Mouse (Mus musculus): ENCODE measurements at regions not wholly inside any gene's neighbourhood (a gene's known extent, or its start where the extent isn't known, plus 50 kb on each side); places are given as distances from the start of the nearest gene placed in this dataset.
A peak's percentile ranks its signal among the peaks of the same experiment; 100 is the strongest.

GRCm38 (mm10) chr3:107826241-107826760, 50.7 kb upstream of the Eps8l3 start:
- no peak for ATAC-seq (replicated peaks; ENCODE audit: low read depth, poor library complexity, severe bottlenecking)

GRCm38 (mm10) chr3:107825468-107825867, 51.6 kb upstream of the Eps8l3 start:
- ATAC-seq (replicated peaks; ENCODE audit: low read depth, poor library complexity, severe bottlenecking): no peak

GRCm38 (mm10) chr3:107824378-107824777, 52.7 kb upstream of the Eps8l3 start:
- ATAC-seq (replicated peaks; ENCODE audit: low read depth, poor library complexity, severe bottlenecking): peak; percentile 64

GRCm38 (mm10) chr3:107823655-107824266, 53.3 kb upstream of the Eps8l3 start:
- ATAC-seq (replicated peaks; ENCODE audit: low read depth, poor library complexity, severe bottlenecking): no peak

GRCm38 (mm10) chr3:107823177-107823576, 53.9 kb upstream of the Eps8l3 start:
- ATAC-seq (replicated peaks; ENCODE audit: low read depth, poor library complexity, severe bottlenecking): no peak

GRCm38 (mm10) chr3:107822499-107822898, 54.5 kb upstream of the Eps8l3 start:
- no peak for ATAC-seq (replicated peaks; ENCODE audit: low read depth, poor library complexity, severe bottlenecking)

GRCm38 (mm10) chr3:107821952-107822351, 55.1 kb upstream of the Eps8l3 start:
- no peak for ATAC-seq (replicated peaks; ENCODE audit: low read depth, poor library complexity, severe bottlenecking)

GRCm38 (mm10) chr3:107819622-107820021, 57.4 kb upstream of the Eps8l3 start:
- no peak for ATAC-seq (replicated peaks; ENCODE audit: low read depth, poor library complexity, severe bottlenecking)

- peak; percentile 77 for ATAC-seq (replicated peaks; ENCODE audit: low read depth, poor library complexity, severe bottlenecking)
Observed at GRCm38 (mm10) chr3:107818616-107819495, 58.2 kb upstream of the Eps8l3 start.

- no peak for ATAC-seq (replicated peaks; ENCODE audit: low read depth, poor library complexity, severe bottlenecking)
Observed at GRCm38 (mm10) chr3:107816031-107816430, 55.8 kb upstream of the Csf1 start.

GRCm38 (mm10) chr3:107814280-107814679, 54.0 kb upstream of the Csf1 start:
- ATAC-seq (replicated peaks; ENCODE audit: low read depth, poor library complexity, severe bottlenecking): no peak

GRCm38 (mm10) chr3:107812885-107813284, 52.6 kb upstream of the Csf1 start:
- no peak for ATAC-seq (replicated peaks; ENCODE audit: low read depth, poor library complexity, severe bottlenecking)

GRCm38 (mm10) chr3:107812341-107812740, 52.1 kb upstream of the Csf1 start:
- ATAC-seq (replicated peaks; ENCODE audit: low read depth, poor library complexity, severe bottlenecking): no peak; the same call in 1 of the 2 replicates

- ATAC-seq (replicated peaks; ENCODE audit: low read depth, poor library complexity, severe bottlenecking): 0 out of 2 replicates have a peak, but pooled peaks have one; percentile 39
Observed at GRCm38 (mm10) chr3:107810452-107811050, 50.3 kb upstream of the Csf1 start.
